Mouse (Mus musculus) lung, postnatal 14 days (tissue): ENCODE data around the gene Asl.

Source experiments
- DNase-seq: peaks from one replicate; pipeline ENCODE4 v3.0.0; 2021

The Asl gene

DNA sequence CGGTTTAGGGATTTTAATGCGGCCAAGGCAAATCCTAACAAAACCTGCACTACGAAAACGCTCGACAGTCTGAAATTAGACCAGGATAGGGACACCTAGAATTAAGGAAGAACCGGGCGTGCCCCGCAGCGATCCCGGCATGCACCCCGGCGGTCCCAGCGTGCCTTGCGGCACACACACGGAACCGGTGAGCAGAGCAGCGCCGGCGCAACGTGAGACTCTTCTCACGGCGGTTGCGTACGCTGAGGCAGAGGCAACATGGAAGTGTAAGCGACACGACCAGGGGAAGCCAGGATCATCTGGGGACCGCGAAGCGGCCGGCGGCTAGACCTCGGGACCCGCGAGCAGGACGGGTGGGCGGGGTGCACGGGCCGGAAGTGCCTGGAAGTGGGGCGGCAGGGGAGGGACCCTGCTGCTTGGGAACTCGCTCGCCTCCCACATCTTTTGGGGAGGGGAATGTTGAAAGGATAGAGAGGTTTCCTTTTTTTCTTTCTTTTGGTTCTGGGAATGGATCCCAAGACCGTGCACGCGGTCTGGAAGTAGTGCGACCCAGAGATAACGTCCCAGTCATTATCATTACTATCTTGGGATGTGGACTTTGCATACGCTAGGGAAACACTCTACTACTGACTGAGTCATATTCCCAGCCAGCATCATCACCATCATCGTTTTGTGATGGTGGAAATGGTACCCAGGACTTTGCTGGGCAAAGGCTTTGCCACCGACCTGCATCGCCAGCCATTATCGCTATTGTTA, at the start of gene Asl, which contains the start of gene Crcp:
Asl (minus strand) TSS at position 106 of the 756 bp plus-strand sequence.
Crcp (plus strand) TSS at position 149 of the 756 bp plus-strand sequence.
- peak; percentile 84 for DNase-seq

DNA sequence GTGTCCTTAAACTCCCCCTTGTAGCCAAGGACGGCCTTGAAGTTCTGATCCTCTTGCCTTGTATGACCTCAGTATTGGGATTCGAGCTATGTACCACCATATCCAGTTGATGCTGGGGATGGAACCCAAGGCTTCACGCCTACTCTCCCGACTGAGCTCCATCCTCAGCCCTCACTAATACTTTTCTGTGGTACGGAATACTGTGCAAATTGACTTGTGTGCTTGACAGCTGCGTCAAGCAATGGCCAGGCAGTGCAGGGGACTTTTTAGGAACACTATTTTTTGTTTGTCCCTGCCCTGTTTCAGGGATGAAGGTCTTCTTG, 49.7 kb upstream of the Asl start:
- DNase-seq, result no peak

DNA sequence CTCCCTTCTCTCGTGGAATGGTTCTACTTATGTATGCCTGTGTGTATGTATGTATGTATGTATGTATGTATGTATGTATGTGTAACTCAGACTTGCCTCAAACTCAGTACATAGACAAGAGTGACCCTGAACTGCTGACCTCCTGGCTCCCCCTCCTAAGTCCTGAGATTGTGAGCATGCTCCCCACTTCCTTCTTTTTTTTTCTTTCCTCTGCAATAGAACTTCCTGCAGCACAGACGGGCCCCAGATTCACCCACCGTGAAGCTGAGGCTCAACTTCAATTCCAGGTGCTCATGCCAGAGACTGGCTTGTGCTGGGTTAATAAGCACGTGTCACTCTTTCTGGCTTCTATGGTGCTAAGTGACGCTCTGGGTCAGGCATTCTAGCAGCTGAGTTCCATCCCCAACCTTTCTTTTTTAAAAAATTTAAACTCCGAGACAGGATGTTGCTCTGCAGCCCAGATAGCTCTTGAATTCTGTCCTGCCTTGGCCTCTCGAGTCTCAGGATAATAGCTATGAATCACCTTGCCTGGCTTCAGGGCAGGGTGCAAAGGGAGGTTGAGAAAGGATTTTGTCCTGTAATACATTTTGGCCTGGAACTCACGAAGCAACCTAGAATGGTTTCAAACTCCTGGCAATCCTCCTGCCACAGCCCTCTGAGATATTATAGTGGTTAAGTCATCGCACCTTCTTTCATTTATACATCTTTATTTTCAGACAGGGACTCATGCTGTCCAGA, 49.2 kb upstream of the Asl start:
- no peak for DNase-seq

DNA sequence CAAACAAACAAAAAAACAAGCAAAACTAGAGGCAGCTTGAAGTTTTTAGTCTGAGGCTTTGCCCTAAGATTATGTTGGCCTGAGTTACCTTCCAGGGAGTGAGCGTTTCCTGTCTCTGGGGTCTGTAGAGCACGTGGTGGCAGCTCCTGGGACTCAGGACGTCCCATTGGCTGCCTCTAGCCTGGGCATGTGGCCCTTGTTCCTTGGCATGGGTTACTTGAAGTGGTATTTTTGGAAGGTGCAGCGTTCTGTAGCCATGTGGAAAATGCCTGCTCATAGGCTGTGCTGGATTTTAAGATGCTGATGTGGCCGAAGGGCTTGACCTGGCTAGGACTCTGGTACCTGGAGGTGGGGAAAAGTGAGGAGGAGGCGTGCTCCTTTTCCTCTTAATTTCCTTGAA, 47.3 kb upstream of the Asl start:
- no peak for DNase-seq

DNA sequence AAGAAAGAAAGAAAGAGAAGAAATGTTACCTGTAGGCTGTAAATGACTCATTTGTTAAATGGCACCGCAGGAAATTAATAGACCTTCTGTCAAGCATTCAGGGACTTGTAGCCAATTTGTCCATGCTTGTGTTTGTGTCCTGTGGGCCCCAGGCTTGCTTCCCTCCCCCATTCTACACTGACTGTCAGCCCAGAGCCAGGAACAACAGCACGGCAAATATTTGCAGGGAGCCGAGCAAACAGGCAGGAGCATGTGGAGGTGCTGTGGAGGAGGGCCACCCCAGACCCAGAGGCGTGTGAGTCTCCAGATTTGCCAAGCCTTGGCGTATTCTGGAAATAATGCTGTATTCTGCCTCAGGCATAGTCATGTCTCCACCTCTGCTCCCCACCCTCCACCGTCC, 45.4 kb upstream of the Asl start:
- DNase-seq, result no peak

DNA sequence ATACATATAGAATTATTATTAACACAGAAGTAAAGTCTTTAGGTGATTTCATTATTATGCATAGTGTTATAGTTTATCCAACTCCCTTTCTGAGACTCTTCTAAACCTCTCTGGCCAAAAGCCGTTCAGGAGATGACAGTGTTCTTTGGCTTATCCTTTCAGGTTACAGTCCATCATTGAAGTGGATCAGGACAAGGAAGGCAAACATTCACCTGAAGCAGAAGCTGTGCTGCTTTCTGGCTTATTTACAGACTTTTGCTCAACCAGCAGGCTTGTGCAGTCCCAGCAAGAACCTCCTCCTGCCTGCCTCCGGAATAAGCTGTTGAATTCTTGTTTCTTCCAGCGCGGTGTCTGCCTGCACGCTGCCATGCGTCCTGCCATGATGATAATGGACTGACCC, 44.0 kb upstream of the Asl start, which contains the start of gene Tpst1:
Tpst1 (plus strand) TSS at position 301 of the 400 bp plus-strand sequence.
- DNase-seq, result no peak

DNA sequence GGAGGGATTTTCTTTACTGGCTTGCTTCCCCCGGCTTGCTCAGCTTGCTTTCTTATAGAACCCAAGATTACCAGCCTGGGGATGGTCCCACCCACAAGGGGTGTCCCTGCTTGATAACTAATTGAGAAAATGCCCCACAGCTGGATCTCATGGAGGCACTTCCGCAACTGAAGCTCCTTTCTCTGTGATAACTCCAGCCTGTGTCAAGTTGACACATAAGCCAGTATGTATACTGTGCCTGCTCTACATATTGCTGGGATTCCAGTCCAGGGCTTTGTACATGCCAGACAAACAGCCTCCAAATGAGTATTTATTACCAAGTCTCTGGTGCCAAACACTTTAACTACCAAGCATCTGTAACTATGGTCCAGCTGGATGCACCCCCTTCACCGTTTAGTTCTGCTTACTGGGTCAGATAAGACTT, 38.8 kb upstream of the Asl start:
- DNase-seq, result no peak

DNA sequence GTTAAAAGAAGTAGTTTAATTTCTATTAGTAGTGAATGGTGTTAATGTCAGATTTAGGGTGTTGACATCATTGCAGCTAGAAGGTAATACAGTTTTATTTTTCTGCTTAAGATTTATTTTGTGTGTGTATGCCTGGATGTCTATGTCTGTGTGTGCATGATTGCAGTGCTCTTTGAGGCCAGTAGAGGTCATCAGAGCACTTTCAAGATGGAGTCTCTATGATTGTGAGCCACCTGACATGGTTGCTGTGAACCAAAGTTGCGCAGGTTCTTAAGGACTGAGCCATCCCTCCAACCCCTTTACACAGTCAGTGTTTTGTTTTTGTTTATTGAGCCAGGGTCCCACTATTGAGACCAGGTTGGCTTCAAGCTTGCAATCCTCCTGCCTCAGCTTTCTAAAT, 36.5 kb upstream of the Asl start:
- no peak for DNase-seq

DNA sequence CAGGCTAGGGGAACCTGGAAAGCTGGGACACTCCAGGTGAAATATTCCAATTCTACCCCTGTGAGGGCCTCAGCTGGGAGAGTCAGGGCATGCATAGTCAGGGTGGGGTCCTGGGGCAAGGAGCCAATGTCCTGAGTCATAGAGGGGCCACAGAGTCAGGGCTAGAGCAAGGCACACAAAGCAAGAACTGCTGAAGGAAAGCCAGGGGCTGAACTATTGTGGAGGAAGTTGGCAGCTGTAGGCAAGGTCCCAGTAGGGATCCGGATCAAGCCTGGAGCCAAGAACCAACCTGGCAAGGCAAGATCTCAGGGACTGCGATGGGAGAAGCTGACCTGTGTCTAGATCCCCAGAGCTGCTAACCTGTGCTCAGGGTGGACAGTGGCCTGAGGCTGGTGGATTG, 34.7 kb upstream of the Asl start:
- no peak for DNase-seq

DNA sequence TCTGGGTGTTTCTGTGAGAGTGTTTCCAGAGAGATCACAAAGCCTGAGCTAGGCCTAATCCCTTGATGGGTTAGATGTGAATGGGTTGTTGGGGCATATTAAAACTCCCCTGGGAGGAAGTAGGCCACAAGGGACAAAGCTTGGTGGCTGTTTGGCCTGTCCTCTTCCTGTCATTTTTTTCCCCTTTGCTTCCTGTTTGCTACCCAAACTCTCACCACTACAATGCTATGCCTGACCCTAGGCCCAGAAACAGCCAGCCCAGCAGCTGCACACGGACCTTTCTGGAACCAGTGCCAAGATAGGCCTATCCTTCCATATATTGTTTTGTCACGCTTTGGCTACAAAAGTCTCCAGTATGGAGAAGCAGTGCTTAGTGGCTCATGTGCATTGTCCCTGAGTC, 33.0 kb upstream of the Asl start:
- DNase-seq, result no peak

DNA sequence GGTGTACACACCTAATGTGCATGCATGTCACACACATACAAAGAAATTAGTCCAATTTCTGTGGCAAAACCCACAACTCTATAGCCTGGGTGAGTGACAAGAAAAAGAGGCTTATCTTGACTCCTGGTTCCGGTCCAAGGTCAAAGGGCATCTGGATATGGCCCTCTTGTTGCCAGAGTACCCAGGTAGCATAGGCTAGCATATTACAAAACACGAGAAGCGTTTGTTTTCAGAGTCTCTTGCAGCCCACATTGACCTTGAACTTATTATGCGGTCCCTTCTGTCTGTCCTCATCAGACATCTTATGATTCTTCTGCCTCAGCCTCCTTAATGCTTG, 31.2 kb upstream of the Asl start:
- no peak for DNase-seq

DNA sequence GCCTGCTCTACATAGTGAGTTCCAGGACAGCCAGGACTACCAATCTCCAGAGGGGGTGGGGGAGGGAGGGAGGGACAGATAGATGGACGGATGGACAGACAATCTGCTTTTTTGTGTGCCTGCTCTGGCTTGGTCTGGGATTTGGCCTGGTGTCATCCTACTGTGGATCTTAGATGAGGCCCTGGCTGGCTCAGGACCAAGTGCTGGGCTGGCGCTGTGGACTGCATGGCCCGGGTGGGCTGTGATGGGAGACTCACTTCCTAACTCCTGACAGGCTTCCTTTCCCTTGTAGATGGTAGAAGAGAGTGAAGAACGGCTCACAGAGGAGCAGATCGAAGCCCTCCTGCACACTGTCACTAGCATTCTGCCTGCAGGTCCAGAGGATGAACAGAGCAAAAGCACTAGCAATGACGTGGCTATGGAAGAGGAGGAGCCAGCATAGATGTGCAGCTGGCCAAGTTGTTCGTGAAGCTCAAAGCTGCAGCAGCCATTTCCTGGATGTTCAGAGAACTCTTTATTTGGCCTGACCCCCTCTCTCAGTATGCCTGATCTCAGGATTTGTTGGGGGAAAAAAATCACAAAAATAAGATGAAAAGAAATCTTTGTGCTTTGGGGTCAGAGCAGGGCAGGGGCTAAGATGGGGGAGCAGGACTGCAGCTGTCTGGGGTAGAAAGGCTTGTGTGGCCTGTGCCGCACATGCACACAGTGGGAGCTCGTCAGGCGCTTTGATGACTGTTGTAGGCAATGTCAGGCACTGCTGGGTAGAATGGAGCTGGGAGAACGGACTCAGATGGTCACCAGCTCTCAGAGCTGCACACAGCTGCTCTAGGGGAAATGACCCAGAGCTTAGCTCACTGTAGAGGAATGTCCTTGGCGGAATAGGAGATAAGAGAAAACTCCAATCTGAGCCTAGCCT, 30.6 kb upstream of the Asl start:
- DNase-seq, result no peak

DNA sequence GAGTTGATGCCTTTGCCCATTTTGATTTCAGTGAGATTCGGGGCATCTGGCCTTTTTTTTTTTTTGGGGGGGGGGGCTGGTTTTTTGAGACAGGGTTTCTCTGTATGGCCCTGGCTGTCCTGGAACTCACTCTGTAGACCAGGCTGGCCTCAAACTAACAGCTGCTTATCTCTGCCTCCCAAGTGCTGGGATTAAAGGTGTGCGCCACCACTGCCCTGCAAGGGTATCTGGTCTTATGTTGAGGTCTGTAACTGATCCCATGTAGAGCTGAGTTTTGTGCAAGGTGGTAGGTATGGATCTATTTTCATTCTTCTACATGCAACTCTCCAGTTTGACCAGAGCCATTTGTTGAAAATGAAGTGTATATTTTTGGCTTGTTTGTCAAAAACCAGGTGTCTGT, 27.3 kb upstream of the Asl start:
- no peak for DNase-seq

DNA sequence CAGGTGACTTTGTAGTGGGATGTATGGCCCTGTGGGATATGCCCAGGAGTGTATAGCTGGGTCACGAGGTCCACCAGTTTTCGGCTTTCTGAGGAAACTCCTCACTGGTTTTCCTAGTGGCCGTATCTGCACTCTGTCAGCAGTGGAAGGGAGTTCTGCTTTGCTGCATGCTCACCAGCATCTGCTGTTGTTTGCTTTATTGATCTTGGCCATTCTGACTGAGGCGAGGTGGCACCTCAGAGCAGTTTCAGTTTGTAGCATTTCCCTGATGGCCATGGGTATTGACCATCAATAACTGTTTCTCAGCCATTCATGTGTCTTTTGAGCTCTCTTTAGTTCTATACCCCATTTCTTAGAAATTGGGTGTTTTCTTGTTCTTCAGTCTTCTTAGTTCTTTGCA, 26.6 kb upstream of the Asl start:
- DNase-seq, result no peak

DNA sequence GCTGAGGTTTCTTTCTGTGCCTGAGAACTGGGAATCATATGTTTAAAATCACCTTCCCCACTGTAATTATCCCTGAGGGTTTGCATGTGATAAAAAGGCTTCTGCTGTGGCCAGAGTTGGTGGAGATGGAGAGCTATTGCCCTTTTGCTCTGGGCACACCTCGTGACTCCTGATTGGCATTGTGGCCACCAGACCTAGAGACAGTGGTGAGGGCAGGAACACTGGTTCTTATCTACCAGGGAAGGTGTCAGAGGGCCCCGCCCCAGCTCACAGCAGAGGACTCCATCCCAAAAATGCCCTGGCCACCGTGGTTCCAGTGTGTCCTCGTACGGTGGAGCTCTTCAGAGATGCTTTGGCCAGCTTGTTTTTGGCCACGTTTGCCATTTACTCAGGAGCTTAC, 23.9 kb upstream of the Asl start:
- no peak for DNase-seq

DNA sequence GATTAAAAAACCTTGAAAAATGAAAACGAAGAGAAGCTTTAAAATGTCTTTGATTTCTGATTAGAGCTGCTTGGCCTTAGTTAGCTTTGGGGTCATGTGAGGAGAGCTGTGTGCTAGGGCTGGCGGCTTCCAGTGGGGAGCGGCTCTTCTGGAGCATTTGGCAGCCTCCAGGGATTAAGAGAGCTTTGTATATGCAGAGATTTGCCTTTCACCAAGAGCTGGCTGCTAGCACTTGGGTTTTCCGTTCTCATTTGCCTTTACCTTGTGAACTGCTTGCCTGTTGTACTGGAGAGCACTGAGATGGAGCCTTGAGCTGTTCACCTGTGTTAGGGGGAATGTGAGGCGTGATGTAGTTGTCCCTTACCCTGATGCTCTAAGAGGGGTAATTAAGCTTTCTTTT, 23.5 kb upstream of the Asl start:
- DNase-seq, result no peak

DNA sequence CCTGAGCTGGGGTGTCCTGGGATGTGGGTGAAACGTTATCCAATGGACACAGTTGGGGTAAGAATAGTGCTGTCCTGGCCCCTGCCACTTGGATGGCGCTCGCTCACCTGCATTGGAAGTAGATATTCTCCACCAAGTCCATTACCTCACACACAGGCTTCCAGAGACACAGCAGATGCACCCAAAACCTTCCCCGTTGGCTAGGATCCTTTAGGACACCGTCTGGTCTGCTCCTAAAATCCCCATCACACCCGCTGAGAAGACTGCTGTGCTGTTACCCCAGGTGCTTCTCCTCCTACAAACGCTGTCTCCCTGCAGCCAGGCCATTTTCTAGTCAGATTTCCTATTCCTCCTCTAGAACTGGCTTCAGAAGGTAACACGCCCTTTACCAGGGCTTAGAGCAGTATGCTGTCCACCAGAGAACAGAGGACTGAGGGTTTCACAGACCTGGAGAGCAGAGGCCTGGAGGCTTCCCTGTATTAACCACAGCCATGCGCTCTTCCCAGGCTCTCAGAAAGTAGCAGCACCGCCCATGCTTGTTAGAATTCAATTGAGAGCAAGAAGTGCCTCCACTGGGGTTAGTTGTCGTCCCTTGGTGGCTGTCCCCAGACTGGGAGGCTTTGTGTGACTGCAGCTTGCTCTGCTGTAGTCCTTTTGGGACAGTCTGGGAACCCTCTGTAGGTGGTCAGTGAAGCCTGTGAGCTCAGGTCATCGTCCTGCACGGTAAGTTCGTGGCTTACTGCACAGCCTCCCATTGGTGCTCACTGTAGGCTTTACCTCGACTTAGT, 22.2 kb upstream of the Asl start:
- DNase-seq, result no peak

DNA sequence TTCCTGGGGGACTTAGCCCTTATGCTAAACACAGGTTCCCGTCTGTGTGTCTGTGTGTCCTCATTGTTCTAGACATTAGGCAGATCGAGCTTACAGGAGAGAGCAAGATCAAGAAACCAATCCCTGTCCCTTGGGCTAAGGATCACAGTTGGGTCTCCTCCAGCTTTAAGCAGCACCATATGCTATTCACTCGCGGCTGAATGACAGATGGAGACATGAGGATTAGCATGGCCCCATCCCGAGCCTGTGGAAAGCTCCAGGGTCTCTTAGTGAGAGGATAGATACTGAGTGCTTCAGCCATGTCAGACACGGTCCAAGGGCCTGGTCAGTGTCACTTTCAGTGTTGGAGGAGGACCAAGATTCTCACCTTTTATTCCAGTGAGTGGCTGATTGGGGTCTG, 21.4 kb upstream of the Asl start:
- no peak for DNase-seq

DNA sequence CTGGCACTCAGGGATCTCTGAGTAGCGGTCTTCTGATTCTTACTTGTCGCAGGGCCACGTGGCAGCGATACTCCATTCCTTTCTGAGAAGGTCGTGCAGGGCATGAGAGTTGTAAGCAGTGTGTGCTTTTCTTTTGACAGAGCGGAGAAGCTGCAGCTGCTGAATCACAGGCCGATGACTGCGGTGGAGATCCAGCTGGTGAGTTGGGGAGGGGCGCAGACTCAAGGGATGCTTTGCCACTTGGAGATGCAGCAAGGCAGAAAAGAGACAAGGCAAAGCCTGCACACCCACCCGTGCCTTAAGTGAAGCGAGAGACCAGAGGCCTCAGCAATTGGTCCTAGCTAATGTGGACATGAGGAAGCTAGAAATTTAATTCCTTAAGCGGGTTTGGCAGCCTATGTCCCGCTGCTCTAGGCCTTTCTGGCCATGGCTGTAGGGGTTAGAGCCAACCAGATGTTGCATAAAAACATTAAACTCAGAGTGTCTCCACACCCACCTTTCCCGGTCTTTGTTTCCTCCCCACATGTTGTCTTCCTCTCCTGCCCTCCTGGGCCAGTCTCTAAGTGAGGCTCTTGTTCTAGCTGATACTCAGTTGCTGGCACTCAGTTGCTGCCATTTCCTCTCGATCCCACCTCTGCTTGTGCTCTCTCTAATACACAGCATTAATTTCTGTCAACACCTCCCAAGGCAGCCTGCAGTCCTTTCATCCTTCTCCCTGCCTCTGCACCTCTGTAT, 19.9 kb upstream of the Asl start:
- peak; percentile 28 for DNase-seq

DNA sequence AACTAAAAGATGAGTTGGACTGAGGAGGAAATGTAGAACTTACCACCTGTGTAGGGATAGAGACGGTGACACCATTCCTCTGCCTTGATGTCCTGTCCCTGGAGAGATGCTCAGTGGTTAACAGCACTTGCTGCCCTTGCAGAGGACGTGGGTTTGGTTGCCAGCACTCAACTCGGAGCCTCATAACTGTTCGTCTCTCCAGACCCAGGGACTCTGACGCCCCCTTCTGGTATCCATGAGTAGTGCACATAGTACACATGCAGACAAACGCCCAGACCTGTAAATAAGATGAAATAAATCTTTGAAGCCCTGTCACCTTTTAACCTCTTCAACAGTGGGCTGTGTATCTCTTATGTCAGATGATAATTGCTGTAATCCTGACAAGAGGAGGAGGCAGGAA, 18.0 kb upstream of the Asl start:
- no peak for DNase-seq

DNA sequence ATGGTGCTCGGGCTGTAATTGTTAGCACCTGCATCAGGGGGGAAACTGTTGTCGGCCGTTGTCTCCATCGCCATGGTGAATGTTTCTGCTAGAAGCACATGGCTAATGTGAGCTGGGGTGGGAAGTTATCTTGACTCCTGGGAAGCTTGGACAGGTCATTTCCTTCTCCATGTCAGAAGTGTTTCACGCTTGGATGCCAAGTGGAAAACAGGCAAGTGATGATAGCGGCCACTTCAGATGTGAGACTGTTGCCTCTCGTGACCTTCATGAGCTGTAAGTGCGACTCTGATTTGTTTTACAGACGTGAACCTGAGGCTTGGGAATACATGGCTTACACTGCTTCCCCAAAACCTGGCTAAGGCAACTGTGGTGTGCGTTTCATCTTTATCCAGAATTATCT, 17.5 kb upstream of the Asl start:
- no peak for DNase-seq

DNA sequence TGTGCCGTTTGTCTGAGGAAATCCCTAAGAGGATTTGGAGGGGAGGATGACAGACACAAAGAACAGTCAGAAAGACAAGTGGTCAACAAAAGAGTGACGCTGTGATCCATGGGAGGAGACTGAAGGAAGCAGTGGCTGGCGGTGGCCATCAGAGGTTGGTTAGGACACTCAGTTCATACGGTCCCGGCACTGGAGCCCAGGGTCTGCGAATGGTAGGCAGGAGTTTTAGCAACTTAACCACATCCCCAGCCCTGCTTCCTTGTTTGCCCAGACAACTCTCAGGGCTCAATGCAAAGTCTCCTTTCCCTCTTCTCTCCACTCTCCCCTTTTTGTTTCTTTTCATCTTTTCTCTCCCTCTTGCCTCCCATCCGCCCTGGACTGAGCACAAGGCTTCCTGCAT, 17.1 kb upstream of the Asl start:
- no peak for DNase-seq
